Mouse (Mus musculus): ENCODE data around the gene Pbx3. TPM values are rescaled to one million over a fixed set of nuclear protein-coding genes. Genes with fewer than 3 reads are reported as not detected.

The Pbx3 gene
- total and polyA plus RNA-seq, 2 experiments from 2014 or later = 77.0 to 92.5 TPM

GRCm38 (mm10) chr2:34215496-34215895 lies 157.4 kb downstream of the Pbx3 start:
- H3K9me3 ChIP-seq (ENCODE audit: low read length) = no peaks in the 10 kb centered on the region
- no peak for TF ChIP-seq CTCF (IDR thresholded peaks at IDR 0.05; ENCODE audit: low read depth)
- no peak overlapping the region for H3K4me3 ChIP-seq (ENCODE audit: low read length)
- H3K4me1 ChIP-seq (ENCODE audit: insufficient read depth, low read length) = no peaks in the 10 kb centered on the region
- no peak overlapping the region for H3K27ac ChIP-seq
- H3K27me3 ChIP-seq (ENCODE audit: insufficient read depth, low read length) = no peaks in the 10 kb centered on the region
- 71% methylated on average over 5 of the region's 5 CpGs for WGBS
- H3K4me2 ChIP-seq (ENCODE audit: low read depth, low read length) = no peak overlapping the region
- DNase-seq (ENCODE audit: low spot score) (no peak), ATAC-seq (no peak)
- no peaks in the 10 kb centered on the region for H3K36me3 ChIP-seq (ENCODE audit: insufficient read depth, low read length)
- H3K9ac ChIP-seq (replicated peaks; ENCODE audit: low read length) = no peak overlapping the region

GRCm38 (mm10) chr2:34212418-34212817 lies 160.5 kb downstream of the Pbx3 start:
- Histone ChIP-seq H3K9me3 (ENCODE audit: low read length) (no peaks in the 10 kb centered on the region), H3K9ac (replicated peaks; ENCODE audit: low read length) (no peak overlapping the region), H3K4me1 (ENCODE audit: insufficient read depth, low read length) (no peaks in the 10 kb centered on the region), H3K27ac (no peak overlapping the region), H3K4me2 (ENCODE audit: low read depth, low read length) (no peak overlapping the region), H3K27me3 (ENCODE audit: insufficient read depth, low read length) (no peaks in the 10 kb centered on the region), H3K4me3 (ENCODE audit: low read length) (no peak overlapping the region), H3K36me3 (ENCODE audit: insufficient read depth, low read length) (no peaks in the 10 kb centered on the region)
- 77% methylated on average over 1 of the region's 1 CpGs for WGBS
- no peak for TF ChIP-seq CTCF (IDR thresholded peaks at IDR 0.05; ENCODE audit: low read depth)
- DNase-seq (ENCODE audit: low spot score) (no peak), ATAC-seq (no peak)

GRCm38 (mm10) chr2:34204797-34205196 lies 168.1 kb downstream of the Pbx3 start:
- Histone ChIP-seq H3K9ac (replicated peaks; ENCODE audit: low read length) (no peak overlapping the region), H3K27me3 (ENCODE audit: insufficient read depth, low read length) (no peaks in the 10 kb centered on the region)
- WGBS = 89% methylated on average over 8 of the region's 8 CpGs

GRCm38 (mm10) chr2:34204325-34204724 lies 168.6 kb downstream of the Pbx3 start:
- no peaks in the 10 kb centered on the region for H3K4me1 ChIP-seq (ENCODE audit: insufficient read depth, low read length)
- no peak overlapping the region for H3K9ac ChIP-seq (replicated peaks; ENCODE audit: low read length)
- TF ChIP-seq CTCF (IDR thresholded peaks at IDR 0.05; ENCODE audit: low read depth) = no peak
- no peaks in the 10 kb centered on the region for H3K27me3 ChIP-seq (ENCODE audit: insufficient read depth, low read length)
- no peaks in the 10 kb centered on the region for H3K9me3 ChIP-seq (ENCODE audit: low read length)
- H3K36me3 ChIP-seq (ENCODE audit: insufficient read depth, low read length) = no peaks in the 10 kb centered on the region; the same call in 1 of the 2 replicates
- no peak overlapping the region for H3K4me2 ChIP-seq (ENCODE audit: low read depth, low read length)
- no peak overlapping the region for H3K27ac ChIP-seq
- ATAC-seq = no peak
- no peak overlapping the region for H3K4me3 ChIP-seq (ENCODE audit: low read length)
- no peak for DNase-seq (ENCODE audit: low spot score)
- WGBS = 95% methylated on average over 2 of the region's 2 CpGs

More at GRCm38 (mm10) chr2:34204797-34205196, 168.1 kb downstream of the Pbx3 start:
- H3K9me3 ChIP-seq (ENCODE audit: low read length) = no peaks in the 10 kb centered on the region
- no peak overlapping the region for H3K4me2 ChIP-seq (ENCODE audit: low read depth, low read length)
- TF ChIP-seq CTCF (IDR thresholded peaks at IDR 0.05; ENCODE audit: low read depth) = no peak
- H3K4me1 ChIP-seq (ENCODE audit: insufficient read depth, low read length) = no peaks in the 10 kb centered on the region
- no peaks in the 10 kb centered on the region; the same call in 1 of the 2 replicates for H3K36me3 ChIP-seq (ENCODE audit: insufficient read depth, low read length)
- ATAC-seq (no peak), DNase-seq (ENCODE audit: low spot score) (no peak)
- no peak overlapping the region for H3K27ac ChIP-seq
- H3K4me3 ChIP-seq (ENCODE audit: low read length) = no peak overlapping the region

GRCm38 (mm10) chr2:34193870-34194820 lies 178.8 kb downstream of the Pbx3 start:
- H3K36me3 ChIP-seq (ENCODE audit: insufficient read depth, low read length) = no peaks in the 10 kb centered on the region
- H3K4me1 ChIP-seq (ENCODE audit: insufficient read depth, low read length) = no peaks in the 10 kb centered on the region; the same call in 1 of the 2 replicates
- no peaks in the 10 kb centered on the region for H3K9me3 ChIP-seq (ENCODE audit: low read length)
- H3K9ac ChIP-seq (replicated peaks; ENCODE audit: low read length) = no peak overlapping the region
- DNase-seq (ENCODE audit: low spot score) (no peak), ATAC-seq (no peak)
- no peaks in the 10 kb centered on the region for H3K27me3 ChIP-seq (ENCODE audit: insufficient read depth, low read length)
- no peak overlapping the region; the same call in 1 of the 2 replicates for H3K27ac ChIP-seq
- 53% methylated on average over 8 of the region's 8 CpGs for WGBS
- H3K4me2 ChIP-seq (ENCODE audit: low read depth, low read length) = no peak overlapping the region
- TF ChIP-seq CTCF (IDR thresholded peaks at IDR 0.05; ENCODE audit: low read depth) = no peak
- H3K4me3 ChIP-seq (ENCODE audit: low read length) = no peak overlapping the region

GRCm38 (mm10) chr2:34193276-34193675 lies 179.7 kb downstream of the Pbx3 start:
- H3K27me3 ChIP-seq (ENCODE audit: insufficient read depth, low read length) = no peaks in the 10 kb centered on the region

GRCm38 (mm10) chr2:34187366-34187765 lies 185.6 kb downstream of the Pbx3 start:
- no peaks in the 10 kb centered on the region for H3K27me3 ChIP-seq (ENCODE audit: insufficient read depth, low read length)
- no peak overlapping the region for H3K9ac ChIP-seq (replicated peaks; ENCODE audit: low read length)
- H3K9me3 ChIP-seq (ENCODE audit: low read length) = no peaks in the 10 kb centered on the region
- TF ChIP-seq CTCF (IDR thresholded peaks at IDR 0.05; ENCODE audit: low read depth) = no peak
- DNase-seq (ENCODE audit: low spot score) = no peak
- no peak overlapping the region for H3K27ac ChIP-seq
- no peak for ATAC-seq
- WGBS = 82% methylated on average over 2 of the region's 2 CpGs
- H3K4me2 ChIP-seq (ENCODE audit: low read depth, low read length) = no peak overlapping the region
- H3K36me3 ChIP-seq (ENCODE audit: insufficient read depth, low read length) = no peaks in the 10 kb centered on the region
- no peak overlapping the region for H3K4me3 ChIP-seq (ENCODE audit: low read length)
- H3K4me1 ChIP-seq (ENCODE audit: insufficient read depth, low read length) = no peaks in the 10 kb centered on the region

More at GRCm38 (mm10) chr2:34193276-34193675, 179.7 kb downstream of the Pbx3 start:
- no peak for DNase-seq (ENCODE audit: low spot score)
- Histone ChIP-seq H3K4me3 (ENCODE audit: low read length) (no peak overlapping the region), H3K9ac (replicated peaks; ENCODE audit: low read length) (no peak overlapping the region), H3K9me3 (ENCODE audit: low read length) (no peaks in the 10 kb centered on the region), H3K27ac (no peak overlapping the region; the same call in 1 of the 2 replicates), H3K36me3 (ENCODE audit: insufficient read depth, low read length) (no peaks in the 10 kb centered on the region), H3K4me2 (ENCODE audit: low read depth, low read length) (no peak overlapping the region), H3K4me1 (ENCODE audit: insufficient read depth, low read length) (no peaks in the 10 kb centered on the region; the same call in 1 of the 2 replicates)
- no peak for TF ChIP-seq CTCF (IDR thresholded peaks at IDR 0.05; ENCODE audit: low read depth)
- ATAC-seq = no peak
- WGBS = 29% methylated on average over 5 of the region's 5 CpGs

Data from hindbrain, postnatal 0 days (tissue).